Mouse (Mus musculus) embryo, embryonic 10.5 days (tissue): ENCODE results near the gene Olfr520.
"Not testable (repeated sequence)": the region's sequence is repeated elsewhere in the genome, so short reads cannot be mapped to it uniquely, and the experiment has no call there.

Experiments used
- DNase-seq: peaks from one replicate; pipeline ENCODE4 v3.0.0-alpha.2; 2015; ENCODE audit warnings: low spot score

The Olfr520 gene

GRCm38 (mm10) chr7:99729973-99730372 lies at the start of gene Olfr520:
Gene Olfr520 (plus strand): TSS chr7:99730273.
- no peak for DNase-seq

- DNase-seq = no peak
These were observed 49.3 kb upstream of the Olfr520 start for GRCm38 (mm10) chr7:99680771-99681170.

- no peak for DNase-seq
These were observed 46.0 kb upstream of the Olfr520 start for GRCm38 (mm10) chr7:99684086-99684485.

- DNase-seq = no peak
These were observed 39.3 kb upstream of the Olfr520 start for GRCm38 (mm10) chr7:99690819-99691218.

- DNase-seq = no peak
These were observed 37.7 kb upstream of the Olfr520 start for GRCm38 (mm10) chr7:99692396-99692795.

GRCm38 (mm10) chr7:99693387-99693786 lies 36.7 kb upstream of the Olfr520 start:
- no peak for DNase-seq

- DNase-seq = no peak
These were observed 36.1 kb upstream of the Olfr520 start for GRCm38 (mm10) chr7:99693976-99694375.

- DNase-seq = not testable (repeated sequence)
These were observed 35.6 kb upstream of the Olfr520 start for GRCm38 (mm10) chr7:99694424-99694823.

- no peak for DNase-seq
These were observed 34.5 kb upstream of the Olfr520 start for GRCm38 (mm10) chr7:99695471-99696057.

- no peak for DNase-seq
These were observed 31.5 kb upstream of the Olfr520 start for GRCm38 (mm10) chr7:99698576-99698975.

GRCm38 (mm10) chr7:99699106-99699505 lies 31.0 kb upstream of the Olfr520 start:
- no peak for DNase-seq

- DNase-seq = no peak
These were observed 30.3 kb upstream of the Olfr520 start for GRCm38 (mm10) chr7:99699709-99700151.

- no peak for DNase-seq
These were observed 29.4 kb upstream of the Olfr520 start for GRCm38 (mm10) chr7:99700641-99701040.

- DNase-seq = no peak
These were observed 27.9 kb upstream of the Olfr520 start for GRCm38 (mm10) chr7:99702201-99702600.

- DNase-seq = no peak
These were observed 25.1 kb upstream of the Olfr520 start for GRCm38 (mm10) chr7:99704736-99705519.

- DNase-seq = no peak
These were observed 23.6 kb upstream of the Olfr520 start for GRCm38 (mm10) chr7:99706341-99707037.

GRCm38 (mm10) chr7:99707038-99707595 lies 23.0 kb upstream of the Olfr520 start:
- no peak for DNase-seq

GRCm38 (mm10) chr7:99707671-99708070 lies 22.4 kb upstream of the Olfr520 start:
- DNase-seq = no peak

GRCm38 (mm10) chr7:99708301-99708721 lies 21.8 kb upstream of the Olfr520 start:
- no peak for DNase-seq

- DNase-seq = no peak
These were observed 21.3 kb upstream of the Olfr520 start for GRCm38 (mm10) chr7:99708750-99709149.

- DNase-seq = no peak
These were observed 20.1 kb upstream of the Olfr520 start for GRCm38 (mm10) chr7:99709992-99710391.

GRCm38 (mm10) chr7:99710476-99710875 lies 19.6 kb upstream of the Olfr520 start:
- DNase-seq = peak; percentile 87

GRCm38 (mm10) chr7:99711166-99711565 lies 18.9 kb upstream of the Olfr520 start, which contains the start of gene Slco2b1:
Gene Slco2b1 (minus strand): TSS chr7:99711340.
- DNase-seq = no peak
